Mouse (Mus musculus) lung, postnatal 0 days (tissue): ENCODE results near the gene Rbp4. TPM values are rescaled to one million over a fixed set of nuclear protein-coding genes. Genes with fewer than 3 reads are reported as not detected.
A peak's percentile ranks its signal among the peaks of the same experiment; 100 is the strongest.

Source experiments
- ATAC-seq: fragments of 200-750 bp; cut with Nextera tagmentation; 2 replicates; pipeline ENCODE4 v1.8.0; 2017; ENCODE audit warnings: moderate library complexity
- DNase-seq: peaks from one replicate; pipeline ENCODE4 v3.0.0-alpha.2; 2016; ENCODE audit warnings: low spot score
- H3K27ac ChIP-seq: fragments of 300-500 bp; sonication (generic); 2 replicates; pipeline ENCODE4 v1.5.1; 2014; ENCODE audit warnings: antibody characterized with exemption, mild to moderate bottlenecking, low read length, mixed read lengths
- H3K27me3 ChIP-seq: fragments of 300-500 bp; sonication (generic); replicated peaks from 2 replicates; pipeline ENCODE4 v1.6.1; 2014; ENCODE audit warnings: low read length, mixed read lengths; ENCODE audit not compliant: insufficient read depth
- H3K36me3 ChIP-seq: fragments of 300-500 bp; sonication (generic); 2 replicates; pipeline ENCODE4 v1.6.1; 2014; ENCODE audit warnings: low read length, mixed read lengths; ENCODE audit not compliant: insufficient read depth
- H3K4me1 ChIP-seq: fragments of 300-500 bp; sonication (generic); 2 replicates; pipeline ENCODE4 v1.6.1; 2014; ENCODE audit warnings: antibody characterized with exemption, low read depth, low read length, mixed read lengths; ENCODE audit not compliant: insufficient read depth
- H3K4me2 ChIP-seq: fragments of 300-500 bp; sonication (generic); replicated peaks from 2 replicates; pipeline ENCODE4 v1.6.1; 2014; ENCODE audit warnings: low read depth, mild to moderate bottlenecking, low read length, moderate library complexity, mixed read lengths
- H3K4me3 ChIP-seq: fragments of 300-500 bp; sonication (generic); 2 replicates; pipeline ENCODE4 v1.5.1; 2014; ENCODE audit warnings: low read depth, low read length
- H3K9ac ChIP-seq: fragments of 300-500 bp; sonication (generic); replicated peaks from 2 replicates; pipeline ENCODE4 v1.6.1; 2014; ENCODE audit warnings: low read depth, mild to moderate bottlenecking
- H3K9me3 ChIP-seq: fragments of 300-500 bp; sonication (generic); 2 replicates; pipeline ENCODE4 v1.6.1; 2016; ENCODE audit warnings: low read length, mixed read lengths
- CTCF ChIP-seq: IDR thresholded peaks from 2 replicates; pipeline ENCODE4 v1.5.1; 2016; ENCODE audit warnings: antibody characterized with exemption, mild to moderate bottlenecking
- EP300 ChIP-seq: IDR thresholded peaks from 2 replicates; pipeline ENCODE4 v1.6.1; 2016; ENCODE audit warnings: antibody characterized with exemption, mild to moderate bottlenecking, control low read depth
- WGBS: fragments of 180-500 bp; shearing (Covaris S2); extraction: QIAGEN DNeasy Blood & Tissue Kit; methylation state at CpG from one replicate; pipeline ENCODE4 v1.1.7; 2014; 5-methylcytosine and 5-hydroxymethylcytosine counted together
- polyA plus RNA-seq: library from polyadenylated mRNA; unstranded; fragments of >200 nt; fragmentation: Nextera tagmentation; extraction: Ambion mirVana; gene quantifications from 2 replicates; pipeline ENCODE4 v1.2.1, GENCODE M21; 2015

Rbp4 gene
- polyA plus RNA-seq, 1 experiment from 2014 or later = 25.0 TPM

DNA sequence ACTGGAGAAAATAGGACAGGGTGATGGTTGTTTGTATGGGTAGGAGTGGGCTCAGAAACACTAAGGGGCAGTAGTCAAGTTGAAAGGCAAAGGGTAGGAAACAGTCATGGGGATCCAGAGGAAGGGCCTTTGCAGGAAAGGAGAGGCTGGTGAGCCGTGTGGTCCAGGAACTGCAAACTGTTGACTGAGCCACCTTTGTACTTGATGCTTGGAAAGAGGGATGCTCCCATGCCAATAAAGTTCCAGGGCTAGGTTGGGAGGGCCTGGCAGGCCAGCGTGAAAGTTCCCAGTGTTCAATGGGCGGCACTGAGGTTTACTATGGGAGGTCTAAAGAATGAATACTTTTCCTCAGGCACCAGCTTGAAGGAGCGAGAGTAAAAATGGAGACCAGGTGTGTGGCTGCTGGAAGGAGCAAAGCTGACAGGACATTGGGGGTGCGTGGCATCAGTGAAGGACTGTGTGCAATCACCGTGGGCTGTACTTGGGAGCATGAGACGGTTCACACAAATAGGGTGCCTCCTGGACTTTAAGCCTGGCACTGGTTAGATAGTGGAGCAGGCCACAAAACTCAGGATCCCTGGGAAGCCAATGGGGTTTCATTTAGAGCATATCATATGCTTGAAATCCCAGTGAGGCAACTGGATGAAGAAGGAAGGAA lies 10.1 kb downstream of the Rbp4 start:
- DNase-seq (no peak), ATAC-seq (no peak)
- no peaks in the 10 kb centered on the region for H3K9me3 ChIP-seq
- no peak overlapping the region for H3K4me2 ChIP-seq
- H3K36me3 ChIP-seq = no peaks in the 10 kb centered on the region
- H3K9ac ChIP-seq = no peak overlapping the region
- no peaks in the 10 kb centered on the region for H3K27me3 ChIP-seq
- H3K4me1 ChIP-seq = no peaks in the 10 kb centered on the region
- no peak overlapping the region for H3K4me3 ChIP-seq
- TF ChIP-seq EP300 (no peak), CTCF (no peak)
- 90% methylated on average over 7 of the region's 7 CpGs for WGBS
- H3K27ac ChIP-seq = no peak overlapping the region

DNA sequence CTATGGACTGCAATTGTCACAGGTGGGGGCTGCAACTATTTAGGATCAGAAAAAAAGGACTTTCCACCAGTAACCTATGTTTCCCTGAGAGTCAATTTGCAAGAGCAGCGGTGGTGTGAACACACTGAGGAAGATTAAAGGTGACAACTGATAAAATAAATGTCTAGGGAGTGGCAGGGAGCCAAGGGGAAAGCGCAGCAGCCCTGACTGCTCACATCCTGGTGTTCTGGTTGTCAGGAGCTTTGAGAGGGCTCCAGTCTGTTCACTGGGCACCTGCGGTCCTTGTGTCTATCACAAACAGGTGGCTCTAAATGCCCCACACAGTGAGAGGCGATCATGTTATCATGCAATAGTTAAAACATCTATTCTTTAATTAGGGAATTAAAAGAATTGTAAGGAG lies 12.5 kb downstream of the Rbp4 start:
- H3K36me3 ChIP-seq = no peaks in the 10 kb centered on the region
- ATAC-seq (no peak), DNase-seq (no peak)
- no peaks in the 10 kb centered on the region for H3K9me3 ChIP-seq
- no peaks in the 10 kb centered on the region for H3K27me3 ChIP-seq
- no peak overlapping the region for H3K4me3 ChIP-seq
- H3K9ac ChIP-seq = no peak overlapping the region
- H3K4me1 ChIP-seq = no peaks in the 10 kb centered on the region
- H3K27ac ChIP-seq = no peak overlapping the region
- WGBS = 45% methylated on average over 4 of the region's 4 CpGs
- no peak overlapping the region for H3K4me2 ChIP-seq
- TF ChIP-seq CTCF (no peak), EP300 (no peak)

DNA sequence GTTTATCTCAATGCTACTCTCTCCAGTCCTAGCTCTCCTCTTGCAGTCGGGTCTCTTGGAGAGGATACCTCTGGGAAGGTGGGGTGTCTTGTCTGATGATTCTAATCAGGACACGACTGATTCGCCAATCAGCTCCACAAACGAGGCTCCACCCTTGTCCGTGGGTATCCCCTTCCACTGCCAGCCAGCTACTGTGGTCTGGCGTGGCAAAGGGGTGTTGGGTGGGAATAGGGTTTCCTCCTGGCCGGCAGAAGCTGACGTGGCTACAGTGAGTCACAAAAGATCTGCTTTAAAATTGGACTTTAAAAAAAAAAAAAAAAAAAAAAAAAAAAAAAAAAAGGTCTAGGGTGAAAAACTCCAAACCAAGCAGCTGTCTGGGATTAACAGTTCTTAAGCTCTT lies 14.0 kb downstream of the Rbp4 start:
- TF ChIP-seq EP300 = no peak
- no peak for TF ChIP-seq CTCF
- no peaks in the 10 kb centered on the region for H3K27me3 ChIP-seq
- H3K36me3 ChIP-seq = no peaks in the 10 kb centered on the region
- no peak overlapping the region for H3K27ac ChIP-seq
- H3K4me3 ChIP-seq = no peak overlapping the region
- no peaks in the 10 kb centered on the region for H3K9me3 ChIP-seq
- 73% methylated on average over 8 of the region's 8 CpGs for WGBS
- no peak overlapping the region for H3K9ac ChIP-seq
- DNase-seq (no peak), ATAC-seq (no peak)
- no peaks in the 10 kb centered on the region for H3K4me1 ChIP-seq
- no peak overlapping the region for H3K4me2 ChIP-seq

DNA sequence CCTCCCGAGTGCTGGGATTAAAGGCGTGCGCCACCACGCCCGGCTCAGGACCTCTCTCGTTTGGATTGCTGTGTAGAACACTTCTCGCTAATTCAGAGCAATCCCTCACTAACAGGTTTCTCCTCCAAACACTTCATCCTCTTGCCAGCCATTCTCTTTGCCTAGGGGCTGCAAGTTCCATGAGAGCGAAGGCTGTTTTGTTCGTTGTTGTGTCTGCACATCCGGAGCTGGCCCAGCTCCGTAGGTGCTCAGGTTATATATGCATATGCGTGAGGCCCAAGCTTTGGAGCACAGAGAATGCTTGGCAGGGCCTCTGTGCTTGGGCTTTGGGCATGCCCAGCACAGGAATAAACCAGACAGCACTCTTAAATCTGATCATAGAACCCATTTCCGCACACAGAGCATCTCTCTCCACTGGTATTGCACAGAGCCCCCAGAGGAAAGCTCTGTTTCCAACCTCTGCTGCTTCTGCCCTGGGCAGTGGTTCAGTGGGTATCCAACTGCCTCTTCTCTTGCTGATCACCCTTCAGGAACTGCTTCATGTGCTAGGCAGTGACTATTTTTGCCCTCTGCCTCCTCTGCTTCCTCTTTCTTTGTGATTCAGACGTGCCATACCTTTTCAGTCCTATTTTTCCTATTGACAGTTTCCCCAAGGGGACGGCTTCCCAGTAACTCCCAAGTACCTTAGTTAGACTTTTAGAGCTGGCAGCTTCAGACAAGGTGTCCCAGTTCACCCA lies 15.4 kb downstream of the Rbp4 start:
- TF ChIP-seq CTCF = no peak
- TF ChIP-seq EP300 = no peak
- H3K9me3 ChIP-seq = no peaks in the 10 kb centered on the region
- no peak overlapping the region for H3K27ac ChIP-seq
- no peak for DNase-seq
- no peaks in the 10 kb centered on the region for H3K4me1 ChIP-seq
- H3K27me3 ChIP-seq = no peaks in the 10 kb centered on the region
- H3K4me2 ChIP-seq = no peak overlapping the region
- H3K36me3 ChIP-seq = no peaks in the 10 kb centered on the region
- no peak for ATAC-seq
- no peak overlapping the region for H3K9ac ChIP-seq
- H3K4me3 ChIP-seq = no peak overlapping the region
- 89% methylated on average over 15 of the region's 15 CpGs for WGBS

DNA sequence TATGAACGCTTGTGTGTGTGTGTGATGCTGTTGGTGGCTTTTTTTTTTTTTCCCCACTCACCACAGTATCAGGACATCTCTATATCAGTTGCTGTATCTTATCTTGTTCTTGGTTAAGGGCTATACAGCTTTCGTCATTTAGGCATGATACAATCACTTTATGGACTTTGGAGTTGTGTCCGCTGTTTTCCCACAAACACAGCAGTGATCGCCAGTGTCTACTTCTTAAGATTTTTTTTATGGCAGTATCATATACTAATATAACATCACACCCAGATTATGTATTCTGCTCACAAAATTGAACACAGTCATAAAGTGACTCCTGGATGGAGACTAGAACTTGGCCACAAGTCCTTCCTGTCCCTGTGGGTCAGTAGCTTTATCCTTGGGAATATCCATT lies 17.2 kb downstream of the Rbp4 start:
- H3K9me3 ChIP-seq = no peaks in the 10 kb centered on the region
- H3K4me2 ChIP-seq = no peak overlapping the region
- no peak for DNase-seq
- no peak overlapping the region for H3K9ac ChIP-seq
- H3K4me1 ChIP-seq = no peaks in the 10 kb centered on the region
- 87% methylated on average over 4 of the region's 4 CpGs for WGBS
- no peaks in the 10 kb centered on the region for H3K27me3 ChIP-seq
- ATAC-seq = no peak
- H3K27ac ChIP-seq = no peak overlapping the region
- no peaks in the 10 kb centered on the region for H3K36me3 ChIP-seq
- TF ChIP-seq CTCF = no peak
- TF ChIP-seq EP300 = no peak
- H3K4me3 ChIP-seq = no peak overlapping the region

DNA sequence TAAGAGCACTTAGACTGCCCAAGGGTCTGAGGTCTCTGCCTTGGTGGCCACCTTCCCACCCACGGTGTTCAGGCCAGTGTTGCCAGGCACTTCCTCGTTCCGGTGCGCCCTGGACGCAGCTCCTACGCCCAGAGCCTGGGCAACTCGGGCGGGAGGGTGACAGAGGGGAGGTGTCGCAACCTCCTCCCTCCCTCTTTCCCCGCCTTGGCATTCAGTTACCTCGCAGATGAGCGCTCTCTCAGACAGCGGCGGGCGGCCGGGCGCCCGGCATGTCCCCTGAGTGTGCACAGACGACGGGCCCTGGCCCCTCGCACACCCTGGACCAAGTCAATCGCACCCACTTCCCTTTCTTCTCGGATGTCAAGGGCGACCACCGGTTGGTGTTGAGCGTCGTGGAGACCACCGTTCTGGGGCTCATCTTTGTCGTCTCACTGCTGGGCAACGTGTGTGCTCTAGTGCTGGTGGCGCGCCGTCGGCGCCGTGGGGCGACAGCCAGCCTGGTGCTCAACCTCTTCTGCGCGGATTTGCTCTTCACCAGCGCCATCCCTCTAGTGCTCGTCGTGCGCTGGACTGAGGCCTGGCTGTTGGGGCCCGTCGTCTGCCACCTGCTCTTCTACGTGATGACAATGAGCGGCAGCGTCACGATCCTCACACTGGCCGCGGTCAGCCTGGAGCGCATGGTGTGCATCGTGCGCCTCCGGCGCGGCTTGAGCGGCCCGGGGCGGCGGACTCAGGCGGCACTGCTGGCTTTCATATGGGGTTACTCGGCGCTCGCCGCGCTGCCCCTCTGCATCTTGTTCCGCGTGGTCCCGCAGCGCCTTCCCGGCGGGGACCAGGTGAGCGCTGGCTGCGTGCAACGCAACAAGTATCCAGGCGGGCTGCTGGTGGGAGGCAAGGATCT lies 28.0 kb downstream of the Rbp4 start, which contains the start of gene Ffar4:
Gene Ffar4, plus strand, starts transcription at position 214 of the 901 bp plus-strand sequence.
- TF ChIP-seq CTCF = no peak
- TF ChIP-seq EP300 = no peak
- Histone ChIP-seq H3K4me3 (peak within 1 kb of the TSS; percentile 20), H3K36me3 (no peaks in the 10 kb centered on the region), H3K9ac (no peak within 1 kb of the TSS), H3K9me3 (no peaks in the 10 kb centered on the region), H3K27ac (no peak within 1 kb of the TSS), H3K27me3 (peaks cover 17% of the 10 kb centered on the region), H3K4me1 (no peaks in the 10 kb centered on the region), H3K4me2 (peak within 1 kb of the TSS; percentile 49)
- under 1% methylated on average over 76 of the region's 77 CpGs for WGBS
- DNase-seq = peak; percentile 64
- peak; percentile 81 for ATAC-seq
